Mouse (Mus musculus): ENCODE measurements around the gene Kpna1.

Gene Kpna1

DNA sequence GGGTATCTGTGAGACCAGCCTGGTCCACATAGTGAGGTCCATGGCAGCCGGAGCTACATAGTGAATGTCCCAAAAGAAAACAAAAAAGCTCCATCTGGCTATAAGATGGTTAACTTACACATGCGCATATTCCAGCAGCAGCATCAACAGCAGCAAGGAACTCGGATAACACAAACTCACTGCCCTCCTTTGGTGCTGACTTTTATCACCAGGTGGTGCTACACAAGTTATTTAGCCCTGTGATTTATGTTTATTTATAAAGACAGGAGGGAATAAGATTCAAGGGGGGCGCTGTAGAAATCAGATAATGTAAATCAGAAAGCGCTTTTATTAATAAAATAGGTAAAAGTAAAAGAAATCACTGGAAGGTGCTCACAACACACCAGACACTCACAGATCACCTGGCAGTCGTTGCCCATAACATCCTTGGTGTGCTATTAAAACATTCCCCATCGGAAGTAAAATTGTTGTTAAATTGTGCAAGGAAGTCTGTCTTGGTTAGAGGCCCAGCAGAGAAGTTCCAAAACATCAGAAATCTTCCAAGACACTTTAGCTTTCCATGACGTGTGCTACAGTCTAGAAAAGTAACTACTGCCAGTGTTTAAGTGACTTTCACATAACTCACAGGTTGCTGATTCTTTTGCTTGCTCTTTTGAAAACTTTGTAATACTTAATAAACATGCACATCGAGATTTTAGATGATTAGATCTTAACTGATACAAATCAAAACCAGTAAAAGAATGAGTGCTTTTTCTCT is 91.4 kb downstream of the Kpna1 start:
- DNase-seq (ENCODE audit: low spot score in 2 of 2) = no peak

DNA sequence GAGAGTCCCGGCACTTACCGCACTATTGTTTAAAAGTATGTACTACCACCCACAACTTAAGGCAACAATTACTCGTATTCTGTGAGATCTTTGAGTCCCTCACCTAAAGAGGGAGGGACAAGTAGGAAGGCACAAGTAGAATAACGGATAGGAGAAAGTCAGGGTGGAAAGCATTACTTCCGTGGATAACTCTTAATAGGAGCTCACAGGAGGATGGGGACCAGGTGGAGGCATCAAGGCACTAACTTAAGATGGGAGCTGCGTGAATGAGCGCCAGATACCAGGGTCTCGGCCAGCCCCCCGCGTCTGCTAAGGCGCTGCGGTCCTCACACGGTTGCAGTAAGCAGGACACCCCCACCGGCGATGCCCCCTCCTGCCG is 92.5 kb downstream of the Kpna1 start:
- no peak for DNase-seq (ENCODE audit: low spot score in 2 of 2)

DNA sequence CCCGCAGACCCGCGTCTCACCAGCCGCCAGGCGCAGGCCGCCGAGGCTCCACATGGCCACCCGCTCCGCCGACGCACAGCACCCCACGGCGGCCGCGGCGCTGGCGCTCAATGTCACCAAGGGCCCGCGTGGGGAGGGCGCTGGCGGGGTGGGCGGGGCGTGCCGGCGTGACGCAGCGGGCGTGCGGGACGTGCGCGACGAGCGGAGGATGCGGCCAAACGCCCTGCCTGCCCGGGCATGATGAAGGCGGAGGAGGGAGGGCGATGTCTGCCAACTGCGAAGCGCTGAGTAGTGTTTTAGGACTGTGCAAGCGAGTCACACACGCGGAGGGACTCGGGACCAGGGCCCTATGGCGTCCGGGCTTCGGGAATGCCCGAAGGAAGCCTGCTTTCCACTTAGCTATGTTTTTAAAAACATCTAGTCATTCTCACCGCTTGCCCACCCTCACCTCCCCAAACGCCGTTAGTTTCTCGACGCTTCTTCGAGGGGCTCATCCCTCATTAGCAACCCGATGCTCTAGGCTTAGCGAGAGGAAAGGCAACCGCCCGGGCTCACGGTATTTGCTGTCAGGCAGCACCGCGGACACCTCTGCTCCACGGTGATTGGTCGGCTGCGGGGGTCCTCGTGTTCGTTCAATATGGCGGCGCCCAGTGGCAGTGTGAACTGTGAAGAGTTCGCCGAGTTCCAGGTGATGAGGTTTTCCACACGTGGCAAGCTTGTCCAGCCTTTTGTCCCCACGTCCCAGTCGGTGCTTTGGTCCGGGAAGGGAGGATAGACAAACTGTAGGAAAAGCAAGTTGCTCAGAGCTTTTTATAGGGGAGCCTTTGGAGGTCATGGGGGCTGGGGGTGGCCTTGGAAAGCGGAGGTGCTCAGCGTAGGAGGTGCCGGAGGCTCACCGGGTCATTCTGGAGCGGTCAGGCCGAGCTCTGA is 93.2 kb downstream of the Kpna1 start, which contains the start of the genes Fam162a and Ccdc58:
TSS of gene Fam162a (minus strand) at position 145 of the 930 bp plus-strand sequence.
TSS of gene Ccdc58 (plus strand) at position 236 of the 930 bp plus-strand sequence.
- DNase-seq (ENCODE audit: low spot score in 2 of 2) = peak; percentile 95 to 96

DNA sequence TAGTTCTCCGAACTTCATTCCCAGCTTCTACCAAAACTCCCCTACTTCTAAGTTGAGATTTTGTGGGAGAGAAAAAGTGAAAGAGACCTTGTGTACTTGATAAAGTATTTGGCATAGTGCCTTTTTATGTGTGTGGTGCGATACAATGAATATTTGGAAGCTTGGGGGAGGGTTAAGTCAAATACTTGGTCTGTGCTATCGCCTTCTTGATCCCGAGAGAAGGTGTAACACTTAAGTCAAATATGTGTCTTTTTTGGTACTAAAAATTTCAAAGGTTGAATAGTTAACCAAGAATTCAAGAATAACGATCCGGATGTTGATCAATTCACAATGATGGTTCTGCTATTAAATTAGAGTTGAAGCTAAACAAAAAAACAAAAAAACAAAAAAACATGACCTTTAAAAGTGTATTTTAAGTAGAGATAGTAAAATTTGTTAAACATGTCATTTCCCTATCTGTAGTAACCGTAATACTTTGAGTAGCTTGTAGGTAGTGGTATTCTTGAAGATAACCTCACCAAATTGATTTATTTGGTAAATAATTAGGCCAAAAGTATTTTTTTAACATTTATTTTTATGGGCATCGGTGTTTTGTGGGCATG is 94.0 kb downstream of the Kpna1 start:
- DNase-seq (ENCODE audit: low spot score in 2 of 2) = no peak

DNA sequence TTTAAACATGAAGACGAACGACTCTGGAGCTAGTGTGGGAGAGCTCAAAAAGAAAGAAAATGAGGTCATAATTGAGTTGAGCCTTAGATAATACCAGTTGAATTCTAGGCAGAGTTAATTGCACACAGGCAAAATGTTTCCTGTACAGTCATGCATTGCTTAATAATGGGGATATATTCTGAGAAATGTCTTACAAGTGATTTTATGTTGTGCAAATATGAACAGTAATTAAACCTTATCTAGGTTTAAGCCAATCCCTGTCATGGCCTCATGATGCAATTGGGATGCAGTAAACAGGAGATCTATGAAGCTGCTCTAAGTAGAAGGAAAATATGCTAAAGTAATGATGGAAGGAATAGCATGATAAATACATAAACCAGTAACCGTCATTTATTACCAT is 96.2 kb downstream of the Kpna1 start:
- DNase-seq (ENCODE audit: low spot score in 2 of 2) = no peak

DNA sequence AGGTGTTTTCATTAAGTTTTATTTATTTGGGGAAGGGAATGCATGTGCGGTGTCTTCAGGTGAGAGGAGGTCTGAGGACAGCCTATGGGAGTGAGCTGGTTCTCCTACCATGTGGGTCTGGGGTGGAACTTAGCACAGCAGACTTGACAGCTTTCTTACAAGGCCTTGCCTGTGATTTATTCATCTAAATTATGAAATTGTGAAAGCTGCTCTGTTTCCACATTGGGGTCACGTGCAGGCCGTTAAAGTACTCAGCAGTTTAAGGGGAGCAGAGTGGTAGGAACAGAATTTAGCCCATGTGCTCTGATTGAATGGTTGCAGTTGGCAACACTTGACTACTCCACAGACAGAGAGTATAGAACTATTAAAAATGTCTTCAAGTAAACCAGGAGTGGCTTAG is 101.4 kb downstream of the Kpna1 start:
- no peak for DNase-seq (ENCODE audit: low spot score in 2 of 2)

Measured in right cerebral cortex, postnatal 10 days (tissue).